Mouse (Mus musculus) adrenal gland, postnatal 10 days (tissue): ENCODE results near the gene Itgb2. TPM values are rescaled to one million over a fixed set of nuclear protein-coding genes. Genes with fewer than 3 reads are reported as not detected.

Experiments used
- DNase-seq: peaks from one replicate; pipeline ENCODE4 v3.0.0; 2021; ENCODE audit warnings: mixed read lengths
- total RNA-seq, 2 experiments: library from RNA; stranded (reverse); gene quantifications; 2 replicates each; pipeline ENCODE4 v1.2.3; 2021

Itgb2 gene
- total RNA-seq, 2 experiments from 2014 or later: 8.1 to 9.2 TPM

DNA sequence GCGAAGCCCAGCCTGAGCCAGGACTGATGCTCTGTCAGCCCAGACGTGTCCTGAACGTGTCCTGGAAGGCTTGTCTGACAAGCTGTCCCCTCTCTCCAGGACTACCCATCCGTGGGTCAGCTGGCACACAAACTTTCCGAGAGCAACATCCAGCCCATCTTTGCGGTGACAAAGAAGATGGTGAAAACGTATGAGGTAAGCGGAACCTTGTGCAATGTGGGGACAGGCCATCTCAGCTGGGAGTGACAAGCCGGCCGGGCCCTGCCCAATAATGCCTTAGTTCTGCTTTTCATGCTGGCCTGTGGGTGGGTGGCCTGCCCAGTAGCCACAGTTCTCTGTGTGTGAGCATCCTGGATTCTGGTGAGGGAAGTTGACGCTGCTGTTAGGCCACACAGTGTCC lies 20.8 kb downstream of the Itgb2 start:
- no peak for DNase-seq

DNA sequence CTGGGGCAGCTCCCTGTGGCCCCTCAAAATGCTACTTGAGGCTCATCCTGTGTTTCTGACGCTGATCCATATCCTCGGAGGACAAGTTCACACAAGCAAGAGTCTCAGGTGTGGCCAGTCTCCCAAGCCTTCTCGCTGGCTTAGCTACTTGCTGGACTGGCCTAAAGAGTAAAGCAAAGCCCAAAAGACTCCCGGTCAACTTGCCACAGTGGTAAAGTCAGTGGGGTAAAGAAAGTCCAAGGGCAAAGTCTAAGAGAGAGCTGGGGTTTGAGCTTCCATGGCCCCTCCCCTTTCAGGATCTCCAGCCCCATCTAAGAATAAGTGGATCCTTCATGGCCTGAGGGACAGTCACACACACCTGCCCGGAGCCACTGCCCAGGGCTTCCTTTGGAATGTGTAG lies 22.1 kb downstream of the Itgb2 start:
- DNase-seq: no peak

DNA sequence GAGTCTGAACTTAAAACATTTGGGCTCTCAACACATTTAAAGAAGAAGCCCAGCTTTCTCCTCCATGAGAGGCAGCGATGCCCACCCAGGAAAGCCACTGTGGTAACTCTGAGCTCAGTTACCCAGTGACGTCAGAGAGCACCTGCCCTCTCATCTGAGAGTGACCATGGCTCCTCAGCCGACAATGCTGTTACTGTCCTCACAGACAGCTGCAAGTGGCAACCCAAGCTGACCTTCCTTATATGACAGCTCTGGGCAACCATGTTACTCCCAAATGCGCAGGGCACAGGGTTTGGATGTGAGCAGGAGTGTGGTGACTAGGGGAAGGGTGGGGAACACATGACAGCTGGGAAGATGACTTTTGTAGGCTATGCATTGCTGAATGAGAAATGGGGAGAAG lies 23.2 kb downstream of the Itgb2 start:
- no peak for DNase-seq

DNA sequence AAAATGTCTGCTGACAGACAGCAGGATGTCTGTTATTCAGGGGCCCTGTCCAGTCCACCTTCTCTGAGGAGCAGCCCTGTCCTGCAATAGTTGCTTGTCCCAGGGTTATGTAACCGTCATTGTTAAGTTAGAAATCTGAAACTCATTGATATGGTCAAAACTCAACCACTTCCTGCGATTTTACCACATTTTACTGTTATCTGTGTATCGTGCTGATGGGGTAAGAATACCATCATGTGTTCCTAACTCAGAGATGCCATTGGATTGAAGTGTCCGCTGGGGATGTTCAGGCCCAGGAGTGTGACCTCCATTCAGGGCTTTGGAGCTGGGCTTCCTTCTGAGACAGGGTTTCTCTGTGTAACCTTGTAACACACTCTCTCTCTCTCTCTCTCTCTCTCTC lies 24.9 kb downstream of the Itgb2 start:
- DNase-seq: no peak

DNA sequence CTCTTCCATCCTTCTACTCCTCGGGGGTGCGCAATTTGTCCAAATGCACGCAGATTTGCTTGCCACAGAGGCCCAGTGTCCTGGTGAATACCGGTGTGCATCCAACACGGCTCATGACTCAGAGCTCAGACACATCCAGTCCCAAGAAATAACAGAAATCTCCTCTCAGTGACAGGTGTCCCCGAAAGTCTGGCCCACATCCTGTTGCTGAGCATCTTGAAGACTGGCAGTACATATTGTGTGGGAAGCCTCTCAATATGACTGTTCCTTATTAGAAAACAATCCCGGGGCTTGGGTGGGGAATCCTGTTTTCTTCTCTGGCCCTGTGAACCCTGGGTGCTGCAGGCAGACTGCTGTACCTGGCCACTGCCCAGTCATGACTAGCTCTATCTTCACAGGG lies 26.6 kb downstream of the Itgb2 start:
- DNase-seq: no peak

DNA sequence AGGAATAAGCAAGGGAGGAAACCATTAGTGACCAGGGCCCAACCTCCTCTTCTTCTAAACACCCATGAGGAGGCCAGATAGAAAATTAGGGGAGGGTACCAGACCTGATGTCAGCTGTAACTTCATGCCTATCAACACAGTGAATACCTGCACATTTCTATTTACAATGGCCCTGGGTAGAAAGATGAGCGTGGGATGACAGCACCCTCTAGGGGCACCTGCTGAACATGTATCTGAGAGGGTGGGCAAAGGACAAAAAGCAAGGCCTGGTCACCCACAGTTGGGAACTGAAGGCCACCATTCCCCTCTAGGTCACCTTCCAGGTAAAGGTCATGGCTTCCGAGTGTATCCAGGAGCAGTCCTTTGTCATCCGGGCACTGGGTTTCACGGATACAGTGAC lies 27.6 kb downstream of the Itgb2 start:
- no peak for DNase-seq

DNA sequence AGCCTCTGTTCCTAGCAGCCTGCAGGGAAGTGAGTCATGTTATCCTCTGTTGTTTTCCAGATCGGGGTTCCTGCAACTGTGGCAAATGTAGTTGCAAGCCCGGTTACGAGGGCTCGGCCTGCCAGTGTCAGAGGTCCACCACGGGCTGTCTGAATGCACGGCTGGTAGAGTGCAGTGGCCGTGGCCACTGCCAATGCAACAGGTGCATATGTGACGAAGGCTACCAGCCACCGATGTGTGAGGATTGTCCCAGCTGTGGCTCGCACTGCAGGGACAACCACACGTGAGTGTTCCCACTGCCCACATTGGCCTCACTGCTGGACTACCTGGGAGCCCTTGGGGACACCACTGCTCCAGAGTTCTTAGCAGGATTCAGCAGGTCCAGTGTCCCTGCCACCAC lies 30.0 kb downstream of the Itgb2 start:
- DNase-seq: no peak

DNA sequence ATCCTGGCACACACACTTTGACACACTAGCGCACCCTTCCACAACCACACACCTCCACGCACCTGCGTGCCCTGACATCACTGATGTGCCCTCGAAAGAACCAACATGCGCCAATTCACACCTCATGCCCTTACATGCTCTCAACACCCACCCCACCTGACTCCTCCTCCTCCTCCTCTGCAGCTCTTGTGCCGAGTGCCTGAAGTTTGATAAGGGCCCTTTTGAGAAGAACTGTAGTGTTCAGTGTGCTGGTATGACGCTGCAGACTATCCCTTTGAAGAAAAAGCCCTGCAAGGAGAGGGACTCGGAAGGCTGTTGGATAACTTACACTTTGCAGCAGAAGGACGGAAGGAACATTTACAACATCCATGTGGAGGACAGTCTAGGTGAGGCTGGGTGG lies 30.8 kb downstream of the Itgb2 start:
- DNase-seq: no peak

DNA sequence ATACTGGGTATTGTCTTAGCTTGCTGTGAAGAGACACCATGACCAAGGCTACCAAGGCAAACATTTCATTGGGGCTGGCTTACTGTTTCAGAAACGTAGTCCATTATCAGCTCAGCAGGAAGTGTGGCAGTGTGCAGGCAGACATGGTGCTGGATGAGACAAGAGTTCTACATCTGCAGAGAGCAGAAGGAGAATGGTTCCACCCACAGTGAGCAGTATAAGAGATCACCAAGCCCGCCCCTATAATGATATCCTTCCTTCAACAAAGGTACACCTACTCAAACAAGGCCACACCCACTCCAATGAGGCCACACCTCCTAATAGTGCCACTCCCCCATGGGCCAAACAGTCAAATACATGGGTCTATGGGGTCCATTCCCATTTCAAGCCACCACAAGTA lies 31.5 kb downstream of the Itgb2 start:
- no peak for DNase-seq

DNA sequence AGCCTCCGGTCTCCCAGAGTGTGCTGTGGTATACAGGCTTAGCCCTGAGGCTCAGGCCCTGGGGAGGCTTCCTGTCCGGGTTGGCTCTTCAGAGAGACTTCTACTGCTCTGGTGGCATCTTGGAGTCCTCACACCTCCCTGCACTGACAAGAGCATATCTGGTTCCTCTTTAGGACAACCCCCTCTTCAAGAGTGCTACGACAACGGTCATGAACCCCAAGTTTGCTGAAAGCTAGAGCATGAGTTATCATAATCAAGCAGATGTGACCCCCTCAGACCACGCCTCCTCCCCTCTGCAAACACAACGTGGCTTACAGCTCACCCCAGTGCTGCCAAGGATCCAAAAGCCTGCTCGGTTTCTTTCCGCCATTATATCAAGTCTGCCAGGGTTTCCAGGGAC lies 35.0 kb downstream of the Itgb2 start:
- no peak for DNase-seq

DNA sequence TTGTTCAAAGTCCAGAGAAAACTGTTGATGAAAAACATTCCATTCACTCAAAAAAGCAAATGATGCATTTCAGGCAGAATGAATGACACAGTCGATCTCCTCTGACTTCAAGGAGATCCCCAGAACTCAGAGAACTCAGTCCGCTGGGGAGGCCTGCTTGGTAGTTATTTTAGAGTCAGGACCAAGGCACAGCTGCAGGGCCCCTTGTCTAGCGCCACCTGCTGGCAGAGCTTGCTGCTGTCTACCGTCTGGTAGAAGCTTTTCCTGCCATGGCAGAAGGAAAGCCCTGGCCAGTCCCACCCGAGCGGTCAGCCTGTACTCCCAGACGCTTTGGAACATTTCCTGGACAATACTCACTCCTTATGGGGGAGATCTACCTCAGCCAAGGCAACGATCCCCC lies 36.6 kb downstream of the Itgb2 start:
- DNase-seq: peak; percentile 94

DNA sequence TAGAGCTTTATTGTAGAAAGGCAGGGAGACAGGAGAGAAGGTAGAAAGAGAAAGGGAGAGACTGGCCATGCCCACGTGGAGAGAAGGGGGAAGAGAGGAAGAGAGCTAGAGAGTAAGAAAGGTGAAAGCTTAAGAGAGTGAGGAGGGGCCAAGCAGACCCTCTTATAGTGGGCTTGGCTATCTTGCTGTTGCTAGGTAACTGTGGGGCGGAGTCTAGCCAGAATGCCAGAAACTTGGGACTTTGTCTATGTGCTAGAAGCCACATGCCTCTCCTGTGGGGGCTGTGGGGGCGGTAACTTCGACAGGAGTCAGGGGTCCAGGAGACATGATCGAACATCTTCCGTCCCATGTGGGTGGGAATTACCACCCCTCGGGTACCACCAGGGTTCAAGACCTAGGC lies 39.4 kb downstream of the Itgb2 start:
- no peak for DNase-seq

DNA sequence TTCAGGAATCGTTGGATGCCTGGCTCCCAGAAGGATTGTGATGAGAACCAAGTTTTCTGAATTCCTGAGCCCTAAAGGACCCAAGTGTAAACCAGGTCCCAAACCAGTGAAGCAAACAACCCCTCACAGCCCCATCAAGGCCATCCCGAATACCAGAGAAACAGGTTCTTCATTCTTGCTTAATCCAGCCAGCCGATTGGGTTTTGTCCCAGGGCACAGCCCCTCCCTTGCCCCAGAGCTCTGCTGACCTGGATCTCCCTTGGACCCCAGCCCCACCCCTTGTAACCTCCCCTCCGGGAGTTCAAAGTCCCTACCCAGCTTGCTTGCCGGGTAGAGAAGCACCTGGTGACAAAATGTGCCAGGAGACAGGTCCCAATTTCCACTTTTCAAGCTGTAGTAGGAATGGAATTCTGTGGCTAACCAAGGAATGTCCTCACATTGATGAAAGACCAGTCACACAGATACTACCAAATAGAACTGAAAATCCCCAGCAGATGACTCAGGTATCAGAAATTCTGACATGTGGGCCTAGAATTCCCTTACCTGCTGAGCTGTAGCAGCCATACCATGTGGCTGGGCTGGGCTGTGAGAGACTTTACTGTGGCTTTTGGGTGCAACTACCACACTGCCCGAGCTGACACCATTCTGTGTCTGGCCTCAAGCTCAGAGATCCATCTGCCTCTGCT lies 40.1 kb downstream of the Itgb2 start:
- no peak for DNase-seq

DNA sequence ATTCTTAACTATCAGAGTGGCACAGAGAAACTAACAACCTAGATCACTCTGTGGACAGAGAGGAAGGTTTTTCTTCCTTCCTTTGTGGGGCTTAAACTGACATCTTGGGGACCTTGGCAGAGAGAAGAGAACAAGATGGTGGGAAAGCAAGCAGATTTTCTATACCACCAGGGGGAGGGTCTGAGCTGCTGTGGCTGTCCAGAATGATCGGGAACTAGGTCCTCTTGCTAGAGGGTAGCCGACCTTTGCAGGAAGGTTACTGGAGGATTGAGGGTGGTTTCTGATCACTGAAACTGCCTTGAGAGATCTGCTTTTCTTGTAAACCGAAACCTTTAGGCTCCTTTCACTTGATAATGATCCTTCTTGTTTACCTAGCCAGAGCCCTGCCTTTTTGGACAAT lies 42.2 kb downstream of the Itgb2 start:
- no peak for DNase-seq

DNA sequence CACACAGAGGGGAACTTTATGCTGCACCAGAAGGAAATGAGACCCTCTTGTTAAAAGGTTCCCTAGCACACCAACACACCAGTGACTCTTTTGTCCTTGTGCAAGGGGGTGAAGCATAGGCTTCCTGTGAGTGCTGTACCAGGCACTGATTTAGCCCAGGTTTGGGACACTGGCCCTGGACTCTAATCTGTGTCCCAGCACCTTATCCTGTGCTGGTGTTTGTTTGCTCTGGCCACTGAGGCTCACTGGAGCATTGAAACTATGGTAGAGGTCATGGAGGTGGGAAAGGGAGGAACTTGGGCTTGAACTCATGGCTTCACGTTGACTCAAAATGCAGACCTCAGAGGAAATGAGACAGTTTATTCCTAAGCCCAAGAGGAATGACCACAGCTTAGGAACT lies 43.1 kb downstream of the Itgb2 start:
- DNase-seq: no peak

DNA sequence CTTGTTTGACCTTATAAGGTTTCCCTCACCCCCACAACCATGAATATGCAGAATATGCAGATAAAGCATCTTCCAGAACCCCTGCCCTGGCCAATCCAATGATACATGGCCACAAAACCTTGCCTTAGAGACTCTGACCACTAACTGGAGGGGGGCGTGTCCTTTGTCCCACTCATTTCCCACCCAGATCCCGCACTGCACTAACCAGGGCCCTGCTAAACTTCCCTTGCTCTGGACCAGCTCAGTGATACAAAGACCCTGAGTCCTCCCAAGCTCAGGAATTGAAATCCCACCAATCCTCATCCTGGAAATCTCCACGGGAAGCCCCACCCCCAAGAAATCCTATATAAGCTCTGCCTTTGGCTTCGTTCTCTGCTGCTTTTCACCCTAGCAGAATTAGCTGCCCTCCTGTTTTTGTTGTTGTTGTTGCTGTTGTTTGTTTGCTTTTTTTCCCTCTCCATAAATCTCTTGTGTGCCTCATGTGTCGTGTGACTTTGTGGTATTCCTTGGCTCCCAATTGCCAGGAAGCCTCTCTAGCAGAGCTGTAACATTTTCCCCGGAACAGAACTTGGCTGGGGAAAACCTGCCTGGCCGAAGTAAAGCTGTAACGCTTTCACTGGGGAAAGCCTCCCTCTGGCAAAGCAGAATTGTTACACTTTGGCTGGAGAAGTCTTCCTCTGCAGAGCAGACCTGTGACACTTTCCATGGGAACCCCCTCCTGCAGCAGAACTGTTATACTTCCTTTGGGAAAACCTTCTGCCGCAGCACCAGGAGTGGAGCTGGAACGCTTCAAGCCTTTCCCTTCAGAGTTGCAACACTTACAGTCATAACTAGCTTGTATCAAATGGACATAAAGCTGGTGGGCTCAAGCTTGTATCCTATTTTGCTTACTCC lies 50.2 kb downstream of the Itgb2 start:
- peak; percentile 29 for DNase-seq

DNA sequence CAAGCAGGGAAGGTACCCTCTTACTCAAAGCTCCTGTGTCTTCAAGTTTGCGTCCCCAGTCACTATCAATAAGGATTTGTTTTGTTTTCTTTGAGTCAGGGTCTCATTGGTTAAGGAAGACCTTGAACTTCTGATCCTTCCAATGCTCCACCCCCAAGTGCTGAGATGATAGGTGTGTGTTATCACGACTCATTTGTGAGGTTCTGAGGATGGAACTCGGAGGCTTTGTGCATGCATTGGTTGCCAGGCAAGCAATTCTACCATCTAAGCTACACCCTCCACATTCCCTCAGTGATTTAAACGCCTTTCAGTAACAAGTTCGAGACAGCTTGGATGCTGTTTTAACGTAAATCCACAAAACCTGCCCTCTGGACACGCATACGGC lies 51.0 kb downstream of the Itgb2 start:
- DNase-seq: no peak

DNA sequence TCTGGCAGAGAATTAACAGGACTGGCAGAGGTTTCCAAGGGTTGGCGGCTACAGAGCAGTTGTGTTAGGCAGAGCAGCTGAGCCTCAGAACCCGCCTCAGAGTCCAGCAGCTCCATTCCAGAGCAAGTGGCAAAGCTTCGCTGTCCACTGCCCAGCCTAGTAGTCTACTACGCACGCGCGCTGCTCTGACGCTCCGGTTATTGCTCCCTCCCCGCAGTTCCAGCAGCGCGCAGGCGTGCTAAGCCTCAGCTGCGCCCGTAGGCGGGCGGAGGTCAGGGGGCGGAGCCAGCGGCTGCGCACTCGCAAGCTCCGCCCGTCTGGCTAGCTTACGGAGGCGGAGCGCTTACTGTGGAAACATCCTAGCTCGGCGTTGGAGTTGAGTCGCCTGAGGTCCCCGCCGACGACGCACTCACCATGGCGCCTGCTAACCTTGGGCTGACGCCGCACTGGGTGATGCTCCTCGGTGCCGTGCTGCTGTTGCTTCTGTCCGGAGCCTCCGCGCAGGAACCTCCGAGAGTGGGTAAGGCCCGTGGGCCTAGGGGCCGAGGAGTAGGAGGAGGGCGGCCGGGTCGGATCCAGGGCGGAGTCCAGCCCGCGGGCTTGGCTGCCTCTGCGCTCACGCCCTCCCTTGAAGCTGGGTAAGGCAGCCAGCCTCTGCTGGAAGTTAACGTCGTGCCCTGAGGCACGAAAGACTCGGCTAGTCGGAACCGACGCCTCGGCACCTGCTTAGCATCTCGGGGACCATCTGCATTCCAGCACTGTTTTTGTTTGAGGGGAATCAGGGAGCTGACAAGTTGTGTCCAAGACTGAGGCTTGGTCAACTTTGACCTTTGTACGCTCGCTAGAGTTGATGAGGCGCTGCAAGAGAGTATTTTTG lies 51.6 kb downstream of the Itgb2 start, which contains the start of gene Pttg1ip:
TSS of gene Pttg1ip (plus strand) at position 313 of the 877 bp plus-strand sequence.
- DNase-seq: peak; percentile 97

DNA sequence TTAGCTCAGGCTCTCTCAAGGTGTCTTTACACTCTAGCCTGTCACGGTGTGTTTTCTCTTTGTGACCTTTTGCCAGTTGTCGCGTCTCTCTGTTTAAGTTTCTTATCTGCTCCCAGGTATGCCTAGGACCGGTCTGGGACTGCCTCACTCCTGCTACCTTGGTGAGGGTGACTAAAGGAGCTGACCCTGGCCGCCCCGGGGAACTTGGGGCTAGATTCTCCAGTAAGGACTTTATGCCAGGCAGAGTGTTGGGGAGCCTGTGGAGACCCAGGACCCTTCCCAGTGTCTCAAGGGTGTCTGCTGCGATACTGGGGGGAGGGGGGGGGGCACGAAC lies 52.2 kb downstream of the Itgb2 start:
- DNase-seq: peak; percentile 33

DNA sequence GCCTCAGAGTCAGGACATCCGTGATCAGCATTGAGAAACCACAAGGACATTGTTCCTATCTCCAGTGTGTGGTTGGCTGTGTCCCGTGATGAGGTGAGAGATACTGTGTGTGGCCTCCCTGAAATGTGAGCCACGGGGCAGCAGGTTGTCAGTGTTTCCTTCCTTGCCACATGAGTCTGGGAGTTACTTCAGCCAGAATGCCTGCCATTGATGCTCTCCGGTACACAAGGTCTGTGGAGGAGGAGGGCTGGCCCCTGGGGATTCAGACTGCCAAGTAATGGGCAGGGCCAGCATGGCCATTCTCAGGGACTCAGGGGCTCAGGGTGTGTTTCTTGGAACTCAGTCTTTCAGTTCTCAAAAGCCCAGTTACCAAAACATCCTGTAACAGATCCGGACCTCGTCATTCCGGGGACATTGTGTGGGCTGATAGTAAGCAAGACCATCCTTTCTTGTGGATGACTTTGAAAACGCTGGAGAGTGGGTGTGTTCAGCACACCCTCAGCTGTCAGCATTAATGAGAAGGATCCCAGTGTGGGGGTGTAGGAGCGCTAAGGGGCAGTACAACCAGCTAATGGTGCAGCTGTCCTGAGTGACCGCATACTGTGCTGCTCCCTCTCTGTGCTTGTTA lies 53.9 kb downstream of the Itgb2 start:
- peak; percentile 39 for DNase-seq

DNA sequence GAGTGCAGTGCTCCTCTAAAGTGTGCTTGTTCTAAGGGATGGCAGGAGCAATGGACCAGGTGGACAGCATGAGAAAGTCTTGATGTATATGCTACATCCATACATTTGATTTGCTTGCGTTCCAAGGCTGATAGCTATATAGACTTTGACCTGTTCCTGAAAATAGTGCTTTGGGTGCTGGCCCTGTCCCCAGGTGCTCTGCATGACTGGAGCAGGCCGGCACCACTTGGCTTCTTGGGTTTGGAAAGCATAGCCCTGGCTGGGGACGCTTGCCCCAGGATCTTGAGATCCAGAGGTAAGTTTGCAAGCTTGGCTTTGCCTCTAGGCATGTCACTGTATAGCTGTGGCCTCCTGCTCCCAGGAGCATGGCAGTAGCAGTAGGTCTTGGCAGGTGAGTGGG lies 56.6 kb downstream of the Itgb2 start:
- no peak for DNase-seq

DNA sequence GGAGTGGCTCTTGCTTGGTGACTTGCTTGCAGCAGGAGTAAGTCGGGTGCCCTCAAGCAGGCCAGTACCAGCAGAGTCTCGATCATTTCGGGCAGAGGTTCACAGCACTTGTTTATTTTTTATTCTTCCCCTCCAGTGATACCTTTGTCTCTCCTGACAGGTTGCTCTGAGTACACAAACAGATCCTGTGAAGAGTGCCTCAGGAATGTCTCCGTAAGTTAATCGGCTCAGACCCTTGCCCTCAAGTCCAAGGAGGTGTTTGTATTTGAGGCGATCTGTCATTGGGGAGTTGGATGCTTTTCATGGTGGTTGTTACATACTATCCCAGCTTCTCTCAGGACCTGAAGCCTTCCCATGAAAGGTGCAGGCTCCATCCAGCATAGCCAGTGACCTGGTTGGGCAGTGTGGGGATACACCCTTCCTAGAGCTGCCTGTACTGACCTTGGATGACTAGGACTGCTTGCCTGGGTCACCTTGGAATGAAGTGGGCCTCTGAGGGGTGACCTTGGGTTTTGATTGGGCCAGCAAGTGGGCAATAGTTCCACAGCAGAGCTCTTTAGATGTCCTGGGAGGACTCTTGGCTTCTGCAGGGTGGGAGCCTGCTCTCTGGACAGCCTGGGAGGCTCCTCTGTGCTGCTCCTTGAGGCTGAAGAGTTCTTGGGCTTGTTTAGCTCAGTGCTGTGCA lies 57.2 kb downstream of the Itgb2 start:
- peak; percentile 31 for DNase-seq
